Mouse (Mus musculus) liver, postnatal 0 days (tissue): ENCODE results near the gene 5330417C22Rik.

Source experiments
- CTCF ChIP-seq: sonication (generic); IDR thresholded peaks from 2 replicates; pipeline ENCODE4 v1.5.1; 2016; ENCODE audit warnings: antibody characterized with exemption, low read depth
- EP300 ChIP-seq: IDR thresholded peaks from 2 replicates; pipeline ENCODE4 v1.6.1; 2016; ENCODE audit warnings: antibody characterized with exemption, low read depth, mild to moderate bottlenecking

DNA sequence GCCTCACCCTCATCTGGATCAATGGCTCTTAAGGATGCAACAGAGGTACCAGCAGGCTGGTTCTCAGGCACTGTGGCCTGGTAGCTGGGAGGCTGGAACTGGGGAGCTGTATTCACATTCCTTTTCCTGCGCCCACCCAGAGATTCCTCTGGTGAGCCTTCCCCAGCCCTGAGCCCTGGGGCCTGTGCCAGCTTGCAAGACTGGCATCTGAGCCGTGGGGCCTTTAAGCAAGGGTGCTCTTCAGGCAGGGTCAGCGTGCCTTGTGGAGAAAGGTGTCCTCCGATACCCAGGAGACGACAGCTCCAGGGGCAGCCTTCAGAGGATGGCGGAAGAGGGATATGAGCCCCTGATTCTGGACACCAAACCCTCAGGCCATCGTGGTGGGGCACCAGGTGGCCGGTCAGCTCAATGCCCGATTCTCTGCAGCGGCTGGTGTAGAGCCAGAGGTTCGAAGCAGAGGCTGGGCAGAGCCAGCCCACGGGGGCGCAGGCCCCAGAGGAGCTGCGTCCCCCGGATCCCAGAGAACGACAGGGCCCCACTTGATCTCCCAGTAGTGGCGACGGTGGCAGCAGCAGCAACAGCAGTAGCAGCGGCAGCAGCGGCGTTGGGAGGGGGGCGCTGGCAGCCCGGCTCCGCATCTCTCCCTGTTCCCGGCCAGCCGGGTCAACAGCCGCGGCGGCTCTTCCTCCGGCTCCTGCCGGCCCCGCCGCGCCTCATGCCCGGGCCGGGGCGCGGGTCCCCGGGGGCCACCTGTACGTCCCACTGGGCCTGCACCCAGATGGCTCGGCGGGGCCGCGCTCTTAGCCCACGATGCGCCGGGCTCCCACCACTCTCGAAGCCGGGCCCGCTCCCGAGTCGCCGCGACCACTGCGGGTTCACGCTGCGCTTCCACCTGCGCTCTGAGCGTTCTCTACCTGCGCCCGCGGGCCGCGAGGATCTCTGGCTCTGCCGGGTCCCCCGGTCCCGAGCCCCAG lies 121.2 kb downstream of the 5330417C22Rik start, which contains the start of gene Celsr2:
- TF ChIP-seq CTCF (no peak), EP300 (no peak)
